Mouse (Mus musculus): Measurements from ENCODE around the gene Fancc.

The Fancc gene

GRCm38 (mm10) chr13:63260133-63260532, 236.9 kb downstream of the Fancc start:
- DNase-seq, result peak in 1 of 2 experiments; percentile 32

GRCm38 (mm10) chr13:63258671-63259070, 238.4 kb downstream of the Fancc start:
- DNase-seq, result peak in 1 of 2 experiments; percentile 22

DNA sequence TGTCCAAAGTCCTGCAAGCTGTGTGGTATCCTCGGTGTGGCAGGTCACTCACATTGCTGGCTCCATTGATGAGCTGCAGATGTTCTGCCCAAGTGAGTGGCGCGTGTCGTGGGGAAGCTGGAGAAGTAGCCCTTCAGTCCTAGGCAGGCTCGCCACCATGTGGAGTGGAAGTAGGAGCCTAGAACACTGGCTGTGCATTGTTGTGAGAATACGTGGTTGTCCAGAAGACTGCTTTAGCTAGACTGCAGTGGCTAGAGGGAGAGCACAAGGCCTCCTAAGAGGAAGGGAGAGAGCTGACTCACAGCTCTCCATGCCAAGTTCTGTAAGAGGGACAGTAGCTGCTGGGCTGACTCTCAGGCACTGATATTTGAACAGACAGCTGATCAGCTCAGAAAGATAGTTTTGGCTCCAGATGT, 238.9 kb downstream of the Fancc start:
- peak in 1 of 2 experiments; percentile 41 for DNase-seq

DNA sequence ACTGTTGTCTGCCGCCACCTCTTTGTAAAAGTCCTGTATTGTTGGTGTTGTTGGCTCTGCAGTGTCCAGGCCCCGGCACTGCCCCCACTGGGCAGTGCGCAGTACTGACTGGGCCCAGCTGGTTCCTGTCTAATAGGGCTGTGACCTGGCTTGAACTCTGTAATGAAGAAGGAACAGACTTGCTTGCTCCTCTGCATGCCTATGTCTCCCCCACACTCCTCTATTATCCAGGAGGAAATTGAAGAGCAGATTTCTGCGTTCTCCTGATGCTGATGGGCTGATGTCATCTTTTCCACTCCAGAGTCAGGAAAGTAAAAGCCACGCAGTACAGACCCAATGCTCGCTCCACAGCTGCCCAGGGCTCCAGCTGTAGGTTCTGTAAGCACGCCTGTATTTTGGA, 240.3 kb downstream of the Fancc start:
- peak; percentile 75 to 88 for DNase-seq

DNA sequence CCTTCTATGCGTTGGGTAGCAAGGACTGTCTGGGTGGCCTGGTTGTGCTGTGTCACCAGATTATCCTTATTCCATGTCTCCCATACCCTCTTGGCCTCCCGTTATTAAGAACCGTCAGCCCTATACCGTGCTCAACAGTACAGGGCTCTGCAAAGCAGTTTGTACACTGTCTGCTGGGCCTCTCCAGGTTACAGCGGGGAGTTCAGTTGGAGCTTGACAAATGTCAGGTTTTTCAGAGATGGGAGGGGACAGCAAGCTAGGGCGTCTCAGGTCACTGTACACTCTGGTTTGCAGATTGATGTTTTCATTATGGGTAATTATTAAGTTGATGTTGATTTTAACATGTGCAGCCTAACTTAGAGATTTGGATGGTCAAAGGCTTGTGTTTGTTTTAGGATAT, 240.9 kb downstream of the Fancc start:
- DNase-seq, result peak in 1 of 2 experiments; percentile 65

DNA sequence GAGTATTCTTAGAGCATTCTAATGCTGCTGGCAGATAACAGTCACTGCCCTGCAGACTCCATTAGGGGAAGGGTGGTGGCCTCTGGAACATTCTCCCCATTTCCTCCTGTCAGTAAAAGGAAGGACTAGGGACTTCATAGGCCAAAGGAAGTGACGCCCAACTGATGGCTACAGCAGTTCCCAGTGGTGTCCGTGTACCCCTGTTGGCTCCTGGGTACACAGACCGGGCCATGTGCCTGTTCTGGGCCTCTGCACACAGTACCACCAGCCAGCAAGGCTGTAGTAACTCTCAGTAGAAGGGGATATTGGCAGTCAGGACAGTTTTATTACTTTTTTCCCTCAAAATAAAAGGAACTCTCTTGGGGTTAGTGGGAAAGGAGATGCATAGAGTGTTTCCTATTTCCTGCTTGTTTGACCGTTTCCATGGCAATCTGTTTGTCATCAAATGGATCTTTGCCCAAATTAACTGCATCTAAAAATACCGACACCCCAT, 241.5 kb downstream of the Fancc start:
- DNase-seq, result peak; percentile 60 to 85

DNA sequence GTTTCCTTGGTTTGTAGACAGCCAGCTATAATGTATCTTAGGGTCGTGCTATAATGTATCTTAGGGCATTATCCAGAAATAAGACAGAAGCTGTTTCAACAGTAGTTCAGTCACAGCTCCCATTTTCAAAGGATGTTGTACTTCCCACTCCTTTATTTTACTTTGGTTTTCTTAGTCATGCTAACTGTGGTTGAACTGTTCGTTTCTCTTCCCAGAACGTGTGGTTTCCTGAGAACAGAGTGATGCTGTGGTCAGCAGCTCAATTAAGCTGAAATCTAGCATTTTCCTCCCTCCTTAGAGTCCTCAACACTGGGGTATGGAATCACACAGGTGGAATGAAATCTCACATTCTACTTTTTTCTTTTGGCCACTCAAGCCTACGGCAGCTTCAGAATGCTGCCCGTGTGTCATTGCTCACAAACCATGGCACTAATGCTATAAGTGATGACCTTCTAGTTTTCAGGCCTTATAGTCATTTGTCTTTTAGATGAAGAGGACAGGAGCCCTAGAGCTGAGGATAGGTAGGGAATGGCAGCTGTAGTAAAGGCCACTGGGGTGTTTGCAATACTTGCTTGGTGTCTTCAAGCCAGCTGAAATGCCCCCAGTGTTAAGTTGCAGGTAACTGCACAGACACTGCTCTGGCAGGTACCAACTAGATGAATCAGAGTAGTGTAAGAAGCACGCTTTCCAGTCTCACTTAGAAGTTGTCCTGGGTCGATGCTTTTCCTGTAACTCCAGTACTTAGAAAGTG, 243.0 kb downstream of the Fancc start:
- no peak for DNase-seq

DNA sequence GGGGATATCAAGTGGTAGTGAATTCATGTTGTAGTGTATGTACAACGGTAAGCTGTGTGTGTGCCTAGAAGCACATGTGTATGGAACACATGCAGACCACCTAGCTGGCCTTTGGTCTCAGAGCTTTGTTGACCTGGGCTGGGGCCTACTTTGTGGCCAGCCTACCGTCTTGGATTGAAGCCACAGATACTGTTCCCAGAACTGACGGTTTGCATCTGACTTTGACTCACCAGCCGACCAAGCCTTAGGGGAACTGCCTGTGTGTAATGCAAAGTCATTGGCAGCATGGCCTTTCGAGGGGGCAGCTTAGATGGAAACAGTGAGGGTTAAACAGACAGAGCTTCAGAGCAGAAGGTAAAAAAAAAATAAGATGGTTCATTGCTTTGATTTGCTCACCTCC, 243.9 kb downstream of the Fancc start:
- no peak for DNase-seq

DNA sequence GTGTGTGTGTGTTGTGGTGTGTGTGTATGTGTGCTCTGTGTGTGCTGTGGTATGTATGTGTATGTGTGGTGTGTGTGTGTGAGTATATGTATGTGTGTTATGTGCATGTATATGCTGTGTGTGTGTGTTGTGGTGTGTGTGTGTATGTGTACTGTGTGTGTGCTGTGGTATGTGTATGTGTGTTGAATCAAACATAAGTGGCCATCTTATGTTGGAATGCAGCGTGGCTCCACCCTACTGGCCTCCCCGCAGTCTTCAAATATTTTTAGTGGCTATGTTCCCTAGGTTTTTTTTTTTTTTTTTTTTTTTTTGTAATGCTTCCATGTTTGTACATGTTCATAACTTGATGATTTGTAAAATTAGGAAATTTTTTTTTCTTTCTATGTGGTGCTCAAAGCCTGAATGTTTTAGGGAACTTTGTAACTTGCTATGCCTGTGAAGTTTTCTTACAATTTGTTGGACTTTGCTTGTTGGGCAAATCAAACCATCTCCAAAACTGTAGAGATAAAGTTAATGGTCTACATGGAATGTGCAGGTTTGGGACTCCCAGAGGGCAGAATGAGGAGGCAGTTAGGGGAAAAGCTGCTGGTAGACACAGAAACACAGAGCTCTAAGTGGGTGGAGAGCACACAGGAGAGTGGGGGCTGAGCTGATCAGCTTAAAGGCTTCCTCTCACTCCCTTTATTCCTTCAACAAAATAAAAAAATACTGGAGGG, 244.6 kb downstream of the Fancc start:
- no peak for DNase-seq

DNA sequence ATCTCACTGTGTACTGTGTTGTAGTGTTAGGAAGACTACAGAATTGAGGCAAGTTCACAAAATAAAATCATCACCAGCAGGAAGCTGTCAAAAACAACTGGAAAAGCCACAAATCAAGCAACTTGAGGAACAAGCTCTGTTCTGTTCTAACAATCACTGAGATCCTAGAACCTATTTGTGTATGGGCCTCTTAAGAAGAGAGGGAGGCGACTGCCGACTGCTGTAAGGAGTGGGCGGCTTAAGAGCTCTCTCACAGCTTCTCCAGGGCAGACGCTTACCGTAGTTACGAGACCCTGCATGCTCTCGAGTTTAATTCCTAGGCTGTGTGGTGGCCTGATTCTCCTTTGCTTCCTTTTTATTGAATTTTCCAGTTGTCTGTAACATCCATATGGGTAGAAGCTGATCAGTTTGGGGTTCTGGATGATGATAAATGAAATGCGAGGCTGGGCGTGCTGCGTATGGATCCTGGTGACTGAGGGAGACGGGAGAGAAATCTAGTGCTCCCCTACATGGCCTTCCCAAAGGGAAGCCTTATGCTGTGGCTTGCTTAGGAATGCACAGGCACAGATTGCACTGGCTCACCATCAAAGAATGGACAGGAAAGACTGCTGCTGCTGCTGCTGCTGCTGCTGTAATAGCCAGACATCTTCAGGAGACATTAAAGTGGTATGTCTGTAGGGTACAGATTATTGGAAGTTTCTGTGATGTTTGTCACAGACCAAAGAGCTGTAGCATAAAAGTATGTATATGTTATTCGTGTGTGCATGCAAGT, 245.8 kb downstream of the Fancc start:
- no peak for DNase-seq

- DNase-seq, result peak in 1 of 2 experiments; percentile 1
These were observed 246.6 kb downstream of the Fancc start for GRCm38 (mm10) chr13:63250441-63250980.

- DNase-seq, result peak in 1 of 2 experiments; percentile 53
These were observed 247.2 kb downstream of the Fancc start for GRCm38 (mm10) chr13:63249741-63250431.

DNA sequence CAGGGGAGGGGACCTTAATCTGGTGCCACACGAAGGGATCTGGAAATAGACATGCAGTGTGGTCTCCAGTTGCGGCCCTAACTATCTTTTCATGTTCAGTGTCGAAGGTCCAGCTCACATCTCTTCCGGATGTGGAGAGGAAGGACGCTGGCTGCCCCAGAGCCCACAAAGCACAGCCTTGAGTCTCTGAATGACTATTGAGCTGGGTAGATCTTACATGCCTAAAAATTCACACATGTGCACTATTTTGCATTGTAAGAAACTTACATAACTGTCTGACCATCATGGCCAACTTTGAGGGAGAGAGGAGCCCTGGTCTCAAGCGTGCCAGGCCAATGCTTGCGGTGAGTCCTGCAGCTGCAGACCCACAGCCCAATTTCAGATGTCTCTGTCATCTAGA, 247.9 kb downstream of the Fancc start:
- no peak for DNase-seq

DNA sequence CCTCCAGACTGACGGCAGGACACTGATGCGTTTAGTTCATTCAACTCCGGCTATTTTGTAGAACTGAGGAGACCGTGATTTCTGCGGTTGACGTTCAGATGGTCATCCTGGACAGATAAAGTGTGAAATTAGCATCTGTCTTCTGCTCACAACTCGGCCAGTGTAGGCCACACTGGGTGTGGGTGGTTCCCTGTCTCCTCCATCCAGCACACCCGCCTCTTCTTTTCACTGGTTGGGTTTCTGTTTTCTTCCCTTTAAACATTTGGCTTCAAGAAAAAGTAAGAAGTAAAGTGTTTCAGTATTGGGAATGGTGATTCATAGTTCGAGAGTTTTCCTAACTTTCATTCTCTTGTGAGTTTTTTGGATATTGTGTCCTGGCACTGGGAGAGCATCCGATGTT, 248.8 kb downstream of the Fancc start:
- DNase-seq, result no peak

- no peak for DNase-seq
These were observed 249.4 kb downstream of the Fancc start for GRCm38 (mm10) chr13:63247631-63248030.

GRCm38 (mm10) chr13:63247041-63247440, 250.0 kb downstream of the Fancc start:
- DNase-seq, result no peak

DNA sequence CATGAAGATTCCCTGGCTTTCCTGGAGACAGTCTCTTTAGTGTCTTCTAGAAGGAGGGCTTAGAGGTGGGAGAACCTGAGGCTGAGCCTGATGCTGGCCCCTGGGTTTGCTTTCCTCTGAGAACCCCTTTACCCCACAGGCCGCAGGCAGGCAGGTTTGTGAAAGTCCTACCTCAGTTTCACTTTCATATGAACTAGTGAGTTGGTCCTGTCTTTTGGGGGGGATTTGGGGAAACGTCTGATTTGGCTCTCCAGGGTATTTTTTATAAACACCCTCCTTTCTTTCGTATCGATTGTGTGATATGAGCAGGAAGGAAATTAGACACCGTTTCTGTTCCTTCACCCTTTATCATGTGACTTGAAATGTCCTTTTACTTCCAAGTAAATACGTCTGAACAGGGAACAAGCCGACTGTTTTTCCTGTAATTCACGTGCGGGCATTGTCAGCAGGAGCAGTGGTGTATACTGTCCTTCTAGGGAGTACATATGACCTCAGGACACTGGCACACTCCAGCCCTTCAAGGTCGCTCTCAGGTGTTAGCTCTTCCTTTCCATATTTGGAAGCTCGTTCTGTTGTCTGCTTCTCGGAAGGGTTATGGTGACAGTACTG, 250.6 kb downstream of the Fancc start:
- DNase-seq, result peak in 1 of 2 experiments; percentile 70

DNA sequence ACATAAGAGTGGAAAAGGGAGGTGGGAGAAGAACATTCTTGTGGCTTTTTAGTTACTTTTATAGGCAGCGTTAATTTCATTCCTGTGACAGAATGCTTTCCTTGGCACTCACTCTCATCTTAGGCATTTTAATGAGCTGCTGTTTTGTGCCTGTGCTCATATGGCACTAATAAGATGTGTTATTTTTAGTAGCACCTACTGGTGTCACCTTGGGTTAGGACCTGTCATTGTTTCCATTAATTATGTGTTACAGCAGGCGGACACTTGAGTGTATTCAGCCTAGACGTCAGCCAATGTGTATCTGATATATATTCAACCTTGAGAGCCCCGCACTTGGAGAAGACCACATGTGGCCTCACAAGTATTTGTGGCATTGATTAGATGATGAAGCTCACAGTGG, 251.3 kb downstream of the Fancc start:
- DNase-seq, result no peak

DNA sequence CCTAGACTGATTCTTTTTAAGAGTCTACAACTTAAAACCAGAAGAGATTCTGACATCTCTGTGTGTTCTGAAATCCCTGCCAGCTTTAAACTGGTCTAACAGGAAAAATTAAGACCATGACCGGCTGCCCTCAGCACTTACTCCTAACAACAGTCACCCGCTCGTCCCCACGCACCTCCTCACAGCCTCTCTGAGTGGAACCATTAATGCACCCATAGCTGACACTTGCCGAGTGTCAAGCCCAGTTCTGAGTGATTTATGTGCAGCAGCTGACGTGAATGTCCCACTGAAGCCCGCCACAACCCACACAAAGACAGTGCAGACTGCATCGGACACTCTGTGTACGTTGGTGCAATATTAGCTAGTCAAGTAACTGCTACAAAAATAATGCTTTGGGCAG, 251.9 kb downstream of the Fancc start:
- DNase-seq, result peak in 1 of 2 experiments; percentile 67

DNA sequence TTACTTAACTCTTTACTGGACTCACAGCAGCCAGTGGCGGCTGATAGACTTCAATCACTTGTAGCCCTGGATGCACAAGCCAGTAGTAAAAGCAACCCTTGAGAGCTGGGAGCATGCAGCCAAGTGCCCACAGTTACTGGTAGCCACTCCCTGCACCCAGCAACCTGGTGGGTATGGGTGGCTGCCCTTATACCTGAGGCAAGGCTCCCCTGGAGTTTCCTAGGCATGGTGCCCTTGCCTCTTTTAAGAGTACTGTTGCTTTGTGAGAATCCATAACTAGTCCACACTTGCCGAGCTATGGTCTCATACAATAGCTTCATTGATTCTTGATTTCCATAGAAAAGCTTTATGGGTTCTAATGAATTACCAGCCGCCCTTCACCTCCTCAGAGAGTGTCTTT, 252.7 kb downstream of the Fancc start:
- DNase-seq, result peak; percentile 45 to 70

GRCm38 (mm10) chr13:63243586-63243985, 253.5 kb downstream of the Fancc start:
- no peak for DNase-seq

Measured in kidney, postnatal 25 days (tissue).